Mouse (Mus musculus) hindbrain, embryonic 13.5 days (tissue): ENCODE measurements at regions not wholly inside any gene's neighbourhood (a gene's known extent, or its start where the extent isn't known, plus 50 kb on each side); places are given as distances from the start of the nearest gene placed in this dataset.
A peak's percentile ranks its signal among the peaks of the same experiment; 100 is the strongest.
"Not testable (repeated sequence)": the region's sequence is repeated elsewhere in the genome, so short reads cannot be mapped to it uniquely, and the experiment has no call there.

Experiments used
- ATAC-seq: fragments of 200-750 bp; cut with Nextera tagmentation; 2 replicates; pipeline ENCODE4 v1.8.0; 2017; ENCODE audit warnings: moderate TSS enrichment; ENCODE audit not compliant: low FRiP score
- H3K27ac ChIP-seq: fragments of 300-500 bp; sonication (generic); 2 replicates; pipeline ENCODE4 v1.5.1; 2015; ENCODE audit warnings: inconsistent platforms, mild to moderate bottlenecking, moderate library complexity
- H3K27me3 ChIP-seq: fragments of 300-500 bp; sonication (generic); 2 replicates; pipeline ENCODE4 v1.6.1; 2015; ENCODE audit warnings: mild to moderate bottlenecking, inconsistent platforms
- H3K36me3 ChIP-seq: fragments of 300-500 bp; sonication (generic); 2 replicates; pipeline ENCODE4 v1.6.1; 2015; ENCODE audit warnings: mild to moderate bottlenecking, inconsistent platforms
- H3K4me1 ChIP-seq: fragments of 300-500 bp; sonication (generic); replicated peaks from 2 replicates; pipeline ENCODE4 v1.6.1; 2015; ENCODE audit warnings: inconsistent platforms
- H3K4me2 ChIP-seq: fragments of 300-500 bp; sonication (generic); 2 replicates; pipeline ENCODE4 v1.6.1; 2015; ENCODE audit warnings: inconsistent platforms, mild to moderate bottlenecking, moderate library complexity
- H3K4me3 ChIP-seq: fragments of 300-500 bp; sonication (generic); 2 replicates; pipeline ENCODE4 v1.5.1; 2015; ENCODE audit warnings: mild to moderate bottlenecking, inconsistent platforms
- H3K9ac ChIP-seq: fragments of 300-500 bp; sonication (generic); 2 replicates; pipeline ENCODE4 v1.6.1; 2015; ENCODE audit warnings: mild to moderate bottlenecking, inconsistent platforms
- H3K9me3 ChIP-seq: fragments of 300-500 bp; sonication (generic); 2 replicates; pipeline ENCODE4 v1.6.1; 2016; ENCODE audit warnings: inconsistent platforms
- WGBS: fragments of 180-500 bp; shearing (Covaris S2); methylation state at CpG from one replicate; pipeline ENCODE4 v1.1.7; 2015; 5-methylcytosine and 5-hydroxymethylcytosine counted together

GRCm38 (mm10) chr10:43657501-43658225 is 79.6 kb downstream of the Cd24a start:
- no peak overlapping the region for H3K4me2 ChIP-seq
- H3K9ac ChIP-seq: no peak overlapping the region
- no peaks in the 10 kb centered on the region for H3K4me1 ChIP-seq
- no peaks in the 10 kb centered on the region for H3K27me3 ChIP-seq
- H3K4me3 ChIP-seq: no peak overlapping the region
- H3K36me3 ChIP-seq: no peaks in the 10 kb centered on the region
- WGBS: 90% methylated on average over 8 of the region's 8 CpGs
- ATAC-seq: no peak
- no peak overlapping the region for H3K27ac ChIP-seq
- no peaks in the 10 kb centered on the region for H3K9me3 ChIP-seq

GRCm38 (mm10) chr10:43658226-43658593 is 80.1 kb downstream of the Cd24a start:
- no peak for ATAC-seq

GRCm38 (mm10) chr10:43664844-43665243 is 86.8 kb downstream of the Cd24a start:
- 83% methylated on average over 4 of the region's 4 CpGs for WGBS

More at GRCm38 (mm10) chr10:43658226-43658593, 80.1 kb downstream of the Cd24a start:
- 80% methylated on average over 1 of the region's 1 CpGs for WGBS
- Histone ChIP-seq H3K4me1 (no peaks in the 10 kb centered on the region), H3K36me3 (no peaks in the 10 kb centered on the region), H3K9ac (no peak overlapping the region), H3K27ac (no peak overlapping the region), H3K4me2 (no peak overlapping the region), H3K27me3 (no peaks in the 10 kb centered on the region), H3K9me3 (no peaks in the 10 kb centered on the region), H3K4me3 (no peak overlapping the region)

GRCm38 (mm10) chr10:43666262-43667085 is 88.4 kb downstream of the Cd24a start:
- ATAC-seq: no peak
- Histone ChIP-seq H3K36me3 (no peaks in the 10 kb centered on the region), H3K9me3 (no peaks in the 10 kb centered on the region), H3K4me3 (no peak overlapping the region), H3K27me3 (no peaks in the 10 kb centered on the region), H3K27ac (no peak overlapping the region), H3K4me1 (no peaks in the 10 kb centered on the region), H3K4me2 (no peak overlapping the region), H3K9ac (no peak overlapping the region)
- WGBS: 70% methylated on average over 9 of the region's 9 CpGs

More at GRCm38 (mm10) chr10:43664844-43665243, 86.8 kb downstream of the Cd24a start:
- no peaks in the 10 kb centered on the region for H3K9me3 ChIP-seq
- H3K4me3 ChIP-seq: no peak overlapping the region
- no peaks in the 10 kb centered on the region for H3K27me3 ChIP-seq
- no peak overlapping the region for H3K27ac ChIP-seq
- no peak overlapping the region for H3K4me2 ChIP-seq
- no peaks in the 10 kb centered on the region for H3K36me3 ChIP-seq
- H3K9ac ChIP-seq: no peak overlapping the region
- ATAC-seq: no peak
- no peaks in the 10 kb centered on the region for H3K4me1 ChIP-seq

- Histone ChIP-seq H3K36me3 (no peaks in the 10 kb centered on the region), H3K4me1 (no peaks in the 10 kb centered on the region), H3K9me3 (no peaks in the 10 kb centered on the region), H3K27ac (no peak overlapping the region), H3K4me2 (peak overlapping the region; percentile 26), H3K27me3 (no peaks in the 10 kb centered on the region), H3K4me3 (no peak overlapping the region), H3K9ac (no peak overlapping the region)
- 0 out of 2 replicates have a peak, but pooled peaks have one; percentile 24 for ATAC-seq
- WGBS: 58% methylated on average over 25 of the region's 25 CpGs
These were observed 89.1 kb downstream of the Cd24a start for GRCm38 (mm10) chr10:43667086-43667690.

DNA sequence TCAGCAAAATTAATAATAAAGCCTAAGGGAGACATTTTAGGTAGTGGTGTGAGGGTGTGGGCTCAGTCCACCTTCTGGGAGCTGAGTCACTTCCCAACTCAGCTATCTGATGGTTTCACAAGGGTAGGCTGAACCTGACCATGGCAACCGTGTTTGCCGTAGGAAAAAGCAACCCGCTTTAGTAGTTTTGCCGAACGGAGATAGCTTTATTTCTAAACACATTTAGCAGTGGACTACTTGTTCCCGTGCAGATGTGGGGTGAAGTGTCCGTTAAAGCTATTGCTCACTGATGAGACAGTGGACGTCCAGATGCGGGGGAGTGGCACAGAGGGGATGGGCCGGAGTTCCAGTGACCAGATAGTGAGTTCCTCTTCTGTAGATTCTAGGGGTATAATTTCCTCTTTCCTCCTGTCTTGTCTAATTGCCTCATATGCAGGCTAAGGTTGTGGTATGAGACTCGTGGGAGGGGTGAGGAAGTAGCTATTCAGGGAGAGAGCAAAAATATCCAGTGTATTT is 89.7 kb downstream of the Cd24a start:
- Histone ChIP-seq H3K36me3 (no peaks in the 10 kb centered on the region), H3K9ac (no peak overlapping the region), H3K4me2 (no peak overlapping the region), H3K27me3 (no peaks in the 10 kb centered on the region), H3K4me3 (no peak overlapping the region), H3K9me3 (no peaks in the 10 kb centered on the region), H3K4me1 (no peaks in the 10 kb centered on the region), H3K27ac (no peak overlapping the region)
- 82% methylated on average over 11 of the region's 11 CpGs for WGBS
- ATAC-seq: no peak

GRCm38 (mm10) chr10:43669471-43669870 is 91.4 kb downstream of the Cd24a start:
- Histone ChIP-seq H3K27ac (no peak overlapping the region), H3K36me3 (no peaks in the 10 kb centered on the region), H3K9ac (no peak overlapping the region), H3K4me3 (no peak overlapping the region), H3K9me3 (no peaks in the 10 kb centered on the region), H3K4me1 (no peaks in the 10 kb centered on the region), H3K4me2 (no peak overlapping the region), H3K27me3 (no peaks in the 10 kb centered on the region)
- WGBS: 79% methylated on average over 5 of the region's 5 CpGs
- ATAC-seq: no peak

- H3K9me3 ChIP-seq: no peaks in the 10 kb centered on the region
- no peak overlapping the region for H3K27ac ChIP-seq
- no peaks in the 10 kb centered on the region for H3K36me3 ChIP-seq
- H3K27me3 ChIP-seq: no peaks in the 10 kb centered on the region
- WGBS: 82% methylated on average over 1 of the region's 1 CpGs
- no peak overlapping the region for H3K4me3 ChIP-seq
- no peak overlapping the region for H3K4me2 ChIP-seq
- H3K9ac ChIP-seq: no peak overlapping the region
- H3K4me1 ChIP-seq: no peaks in the 10 kb centered on the region
- no peak for ATAC-seq
These were observed 92.7 kb downstream of the Cd24a start for GRCm38 (mm10) chr10:43670745-43671144.

DNA sequence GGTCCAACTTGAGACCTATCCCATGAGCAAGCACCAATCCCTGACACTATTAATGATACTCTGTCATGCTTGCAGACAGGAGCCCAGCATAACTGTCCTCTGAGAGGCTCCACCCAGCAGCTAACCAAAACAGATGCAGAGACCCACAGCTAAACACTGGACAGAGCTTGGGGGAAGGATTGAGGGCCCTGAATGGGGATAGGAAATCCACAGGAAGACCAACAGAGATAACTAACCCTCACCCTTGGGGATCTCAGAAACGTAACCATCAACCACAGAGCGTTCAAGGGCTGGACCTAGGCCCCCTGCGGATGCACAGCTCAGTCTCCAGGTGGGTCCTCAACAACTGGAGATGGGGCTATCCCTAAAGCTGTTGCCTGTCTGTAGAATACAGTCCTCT is 93.7 kb downstream of the Cd24a start:
- 89% methylated on average over 3 of the region's 3 CpGs for WGBS
- no peaks in the 10 kb centered on the region for H3K4me1 ChIP-seq
- H3K9ac ChIP-seq: no peak overlapping the region
- no peak overlapping the region for H3K27ac ChIP-seq
- no peaks in the 10 kb centered on the region for H3K9me3 ChIP-seq
- no peak overlapping the region for H3K4me3 ChIP-seq
- no peak for ATAC-seq
- H3K36me3 ChIP-seq: no peaks in the 10 kb centered on the region
- H3K4me2 ChIP-seq: no peak overlapping the region
- H3K27me3 ChIP-seq: no peaks in the 10 kb centered on the region

DNA sequence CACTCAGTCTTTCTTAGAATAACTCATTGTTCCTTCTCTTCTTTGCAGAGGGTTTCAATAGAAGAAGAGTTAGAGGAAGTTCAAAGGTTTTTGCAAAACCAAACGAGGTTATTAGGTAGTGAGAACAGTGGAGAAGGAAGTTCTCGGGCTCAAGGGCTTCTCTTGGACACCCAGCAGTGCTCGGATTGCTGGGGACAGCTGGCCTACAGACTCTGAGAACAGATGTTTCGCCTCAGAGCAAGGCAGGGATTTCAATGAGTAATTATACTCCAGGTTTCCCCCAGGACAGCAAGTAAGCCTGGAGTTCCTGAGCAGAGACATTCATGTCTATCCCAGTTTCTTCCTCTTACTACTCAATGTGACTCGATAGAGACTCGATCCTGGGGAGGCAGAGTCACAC is 94.4 kb downstream of the Cd24a start:
- whole genome bisulfite sequencing: 56% methylated on average over 6 of the region's 6 CpGs

GRCm38 (mm10) chr10:43674749-43675148 is 96.7 kb downstream of the Cd24a start:
- Histone ChIP-seq H3K4me1 (no peaks in the 10 kb centered on the region), H3K4me3 (no peak overlapping the region), H3K4me2 (no peak overlapping the region), H3K9ac (no peak overlapping the region), H3K27me3 (no peaks in the 10 kb centered on the region), H3K9me3 (no peaks in the 10 kb centered on the region), H3K27ac (no peak overlapping the region), H3K36me3 (no peaks in the 10 kb centered on the region)
- WGBS: 79% methylated on average over 1 of the region's 1 CpGs
- ATAC-seq: no peak

More for the DNA sequence above, 94.4 kb downstream of the Cd24a start:
- no peak for ATAC-seq
- Histone ChIP-seq H3K4me2 (no peak overlapping the region), H3K9me3 (no peaks in the 10 kb centered on the region), H3K27me3 (no peaks in the 10 kb centered on the region), H3K4me1 (no peaks in the 10 kb centered on the region), H3K27ac (no peak overlapping the region), H3K4me3 (no peak overlapping the region), H3K9ac (no peak overlapping the region), H3K36me3 (no peaks in the 10 kb centered on the region)

- ATAC-seq, H3K27me3 ChIP-seq, H3K27ac ChIP-seq, H3K36me3 ChIP-seq, H3K9ac ChIP-seq, H3K4me1 ChIP-seq, H3K4me2 ChIP-seq, H3K9me3 ChIP-seq, H3K4me3 ChIP-seq: not testable (repeated sequence)
- WGBS: 71% methylated on average over 1 of the region's 1 CpGs
These were observed 97.4 kb downstream of the Cd24a start for GRCm38 (mm10) chr10:43675495-43675894.
